Mouse (Mus musculus): ENCODE results near the gene Gm15517. TPM values are rescaled to one million over a fixed set of nuclear protein-coding genes. Genes with fewer than 3 reads are reported as not detected.
"Not testable (repeated sequence)": the region's sequence is repeated elsewhere in the genome, so short reads cannot be mapped to it uniquely, and the experiment has no call there.

Gm15517 gene
- total and polyA plus RNA-seq, 3 experiments: not detected

GRCm38 (mm10) chr7:44249248-44249647 lies 12.0 kb upstream of the Gm15517 start:
- Histone ChIP-seq H3K27me3 (ENCODE audit: control insufficient read depth in 1 of 2, insufficient read depth in 2 of 2, low read length in 2 of 2) (no peaks in the 10 kb centered on the region), H3K4me3 (ENCODE audit: control insufficient read depth in 1 of 2, insufficient read depth in 1 of 2, low read depth in 2 of 2, low read length in 2 of 2) (no peak overlapping the region), H3K9ac (ENCODE audit: control insufficient read depth, low read depth, low read length, poor library complexity, severe bottlenecking) (no peak overlapping the region), H3K27ac (ENCODE audit: control insufficient read depth, low read depth, low read length) (no peak overlapping the region), H3K36me3 (ENCODE audit: control insufficient read depth in 1 of 2, insufficient read depth in 2 of 2, low read length in 2 of 2) (peaks cover 12 to 15% of the 10 kb centered on the region in 2 experiments), H3K4me1 (ENCODE audit: control insufficient read depth in 1 of 2, insufficient read depth in 2 of 2, low read length in 2 of 2) (peaks cover 0 to 15% of the 10 kb centered on the region in 2 experiments; a peak in 2 of 4 replicates), H3K79me2 (ENCODE audit: control insufficient read depth, insufficient read depth, low read length, poor library complexity) (peaks cover 27% of the 10 kb centered on the region), H3K9me3 (replicated peaks; ENCODE audit: insufficient read depth, low read length) (no peaks in the 10 kb centered on the region)
- TF ChIP-seq POLR2A (IDR thresholded peaks at IDR 0.05; ENCODE audit: control insufficient read depth in 1 of 2, insufficient read depth in 1 of 2, low read depth in 1 of 2, low read length in 2 of 2, poor library complexity in 1 of 2): peak in 1 of 2 experiments; percentile 45; a peak in 2 of 4 replicates
- TF ChIP-seq TBP (IDR thresholded peaks at IDR 0.05; ENCODE audit: low read depth, low read length): no peak
- DNase-seq (ENCODE audit: low read depth, low spot score): no peak

- peak in 1 of 2 experiments; percentile 28; a peak in 1 of 4 replicates for TF ChIP-seq POLR2A (IDR thresholded peaks at IDR 0.05; ENCODE audit: control insufficient read depth in 1 of 2, insufficient read depth in 1 of 2, low read depth in 1 of 2, low read length in 2 of 2, poor library complexity in 1 of 2)
- Histone ChIP-seq H3K36me3 (ENCODE audit: control insufficient read depth in 1 of 2, insufficient read depth in 2 of 2, low read length in 2 of 2) (peaks cover 12 to 15% of the 10 kb centered on the region in 2 experiments), H3K79me2 (ENCODE audit: control insufficient read depth, insufficient read depth, low read length, poor library complexity) (peaks cover 26% of the 10 kb centered on the region)
Observed at GRCm38 (mm10) chr7:44250732-44251275, 10.4 kb upstream of the Gm15517 start.

GRCm38 (mm10) chr7:44253023-44253616 lies 8.1 kb upstream of the Gm15517 start:
- peak; percentile 55 for DNase-seq (ENCODE audit: low read depth, low spot score)
- no peaks in the 10 kb centered on the region for H3K9me3 ChIP-seq (replicated peaks; ENCODE audit: insufficient read depth, low read length)

More at GRCm38 (mm10) chr7:44250732-44251275, 10.4 kb upstream of the Gm15517 start:
- H3K9ac ChIP-seq (ENCODE audit: control insufficient read depth, low read depth, low read length, poor library complexity, severe bottlenecking); H3K27ac ChIP-seq (ENCODE audit: control insufficient read depth, low read depth, low read length); H3K9me3 ChIP-seq (replicated peaks; ENCODE audit: insufficient read depth, low read length); H3K4me1 ChIP-seq (ENCODE audit: control insufficient read depth in 1 of 2, insufficient read depth in 2 of 2, low read length in 2 of 2); DNase-seq (ENCODE audit: low read depth, low spot score); H3K27me3 ChIP-seq (ENCODE audit: control insufficient read depth in 1 of 2, insufficient read depth in 2 of 2, low read length in 2 of 2); H3K4me3 ChIP-seq (ENCODE audit: control insufficient read depth in 1 of 2, insufficient read depth in 1 of 2, low read depth in 2 of 2, low read length in 2 of 2): not testable (repeated sequence)

GRCm38 (mm10) chr7:44254930-44255329 lies 6.3 kb upstream of the Gm15517 start:
- Histone ChIP-seq H3K79me2 (ENCODE audit: control insufficient read depth, insufficient read depth, low read length, poor library complexity) (peaks cover under 1% of the 10 kb centered on the region; the same call in 1 of the 2 replicates), H3K9ac (ENCODE audit: control insufficient read depth, low read depth, low read length, poor library complexity, severe bottlenecking) (no peak overlapping the region), H3K9me3 (replicated peaks; ENCODE audit: insufficient read depth, low read length) (no peaks in the 10 kb centered on the region), H3K36me3 (ENCODE audit: control insufficient read depth in 1 of 2, insufficient read depth in 2 of 2, low read length in 2 of 2) (no peaks in the 10 kb centered on the region; a peak in 2 of 4 replicates), H3K4me3 (ENCODE audit: control insufficient read depth in 1 of 2, insufficient read depth in 1 of 2, low read depth in 2 of 2, low read length in 2 of 2) (no peak overlapping the region), H3K27me3 (ENCODE audit: control insufficient read depth in 1 of 2, insufficient read depth in 2 of 2, low read length in 2 of 2) (no peaks in the 10 kb centered on the region), H3K27ac (ENCODE audit: control insufficient read depth, low read depth, low read length) (no peak overlapping the region), H3K4me1 (ENCODE audit: control insufficient read depth in 1 of 2, insufficient read depth in 2 of 2, low read length in 2 of 2) (no peaks in the 10 kb centered on the region)
- TF ChIP-seq ETS1 (IDR thresholded peaks at IDR 0.05; ENCODE audit: low read depth, low read length) (no peak), ZNF384 (IDR thresholded peaks at IDR 0.05; ENCODE audit: low read depth, low read length) (no peak), JUND (IDR thresholded peaks at IDR 0.05; ENCODE audit: low read depth, low read length) (no peak), NRF1 (IDR thresholded peaks at IDR 0.05; ENCODE audit: insufficient read depth, low read depth, low read length, poor library complexity, severe bottlenecking) (no peak), TAL1 (IDR thresholded peaks at IDR 0.05; ENCODE audit: low read length) (no peak), TBP (IDR thresholded peaks at IDR 0.05; ENCODE audit: low read depth, low read length) (no peak), POLR2AphosphoS2 (IDR thresholded peaks at IDR 0.05; ENCODE audit: low read length) (no peak), MXI1 (IDR thresholded peaks at IDR 0.05; ENCODE audit: low read depth, low read length) (no peak), SMC3 (IDR thresholded peaks at IDR 0.05; ENCODE audit: low read depth, low read length) (no peak), POLR2A (IDR thresholded peaks at IDR 0.05; ENCODE audit: control insufficient read depth in 1 of 2, insufficient read depth in 1 of 2, low read depth in 1 of 2, low read length in 2 of 2, poor library complexity in 1 of 2) (no peak), USF2 (IDR thresholded peaks at IDR 0.05; ENCODE audit: borderline replicate concordance in 1 of 2, insufficient read depth in 1 of 2, low read depth in 1 of 2, low read length in 2 of 2) (no peak), BHLHE40 (IDR thresholded peaks at IDR 0.05; ENCODE audit: borderline replicate concordance, low read depth, low read length) (no peak), MAFK (IDR thresholded peaks at IDR 0.05; ENCODE audit: borderline replicate concordance, low read depth, low read length) (no peak), CHD1 (IDR thresholded peaks at IDR 0.05; ENCODE audit: low read depth, low read length) (no peak)
- no peak for DNase-seq (ENCODE audit: low read depth, low spot score)

More at GRCm38 (mm10) chr7:44253023-44253616, 8.1 kb upstream of the Gm15517 start:
- no peak overlapping the region for H3K4me3 ChIP-seq (ENCODE audit: control insufficient read depth in 1 of 2, insufficient read depth in 1 of 2, low read depth in 2 of 2, low read length in 2 of 2)
- peaks cover 10 to 11% of the 10 kb centered on the region in 2 experiments for H3K36me3 ChIP-seq (ENCODE audit: control insufficient read depth in 1 of 2, insufficient read depth in 2 of 2, low read length in 2 of 2)
- H3K27ac ChIP-seq (ENCODE audit: control insufficient read depth, low read depth, low read length): no peak overlapping the region
- H3K79me2 ChIP-seq (ENCODE audit: control insufficient read depth, insufficient read depth, low read length, poor library complexity): peaks cover 8% of the 10 kb centered on the region
- peak in 1 of 3 experiments; percentile 10; a peak in 2 of 6 replicates for TF ChIP-seq CTCF (IDR thresholded peaks at IDR 0.05 in 2 of 3, conservative IDR thresholded peaks at IDR 0.05 in 1 of 3; ENCODE audit: control insufficient read depth in 1 of 3, insufficient read depth in 1 of 3, low read depth in 2 of 3, low read length in 3 of 3, poor library complexity in 1 of 3, severe bottlenecking in 1 of 3)
- no peak for TF ChIP-seq TAL1 (IDR thresholded peaks at IDR 0.05; ENCODE audit: low read length)
- peak; percentile 85; the same call in 1 of the 2 replicates for TF ChIP-seq POLR2AphosphoS2 (IDR thresholded peaks at IDR 0.05; ENCODE audit: low read length)
- TF ChIP-seq EP300 (IDR thresholded peaks at IDR 0.05; ENCODE audit: low read depth in 1 of 2, low read length in 2 of 2): peak in 1 of 2 experiments; percentile 4; a peak in 1 of 4 replicates
- peak; percentile 49 to 71; a peak in 2 of 4 replicates for TF ChIP-seq POLR2A (IDR thresholded peaks at IDR 0.05; ENCODE audit: control insufficient read depth in 1 of 2, insufficient read depth in 1 of 2, low read depth in 1 of 2, low read length in 2 of 2, poor library complexity in 1 of 2)
- no peak overlapping the region for H3K9ac ChIP-seq (ENCODE audit: control insufficient read depth, low read depth, low read length, poor library complexity, severe bottlenecking)
- H3K27me3 ChIP-seq (ENCODE audit: control insufficient read depth in 1 of 2, insufficient read depth in 2 of 2, low read length in 2 of 2): no peaks in the 10 kb centered on the region
- 0 out of 4 replicates have a peak, but pooled peaks cover 0 to 5% of the 10 kb centered on the region in 2 experiments for H3K4me1 ChIP-seq (ENCODE audit: control insufficient read depth in 1 of 2, insufficient read depth in 2 of 2, low read length in 2 of 2)

Data from MEL (cell line).